Mouse (Mus musculus) myocyte (in vitro differentiated cells): ENCODE data around the gene Styk1. TPM values are rescaled to one million over a fixed set of nuclear protein-coding genes. Genes with fewer than 3 reads are reported as not detected.
A peak's percentile ranks its signal among the peaks of the same experiment; 100 is the strongest.

Experiments used
- H3K27me3 ChIP-seq: one replicate; pipeline ENCODE4 v1.6.1; 2011; ENCODE audit not compliant: control insufficient read depth, insufficient read depth, insufficient read length
- H3K36me3 ChIP-seq: one replicate; pipeline ENCODE4 v1.6.1; 2011; ENCODE audit not compliant: control insufficient read depth, insufficient read depth
- H3K4me2 ChIP-seq: one replicate; pipeline ENCODE4 v1.6.1; 2011; ENCODE audit warnings: low read depth, control low read depth
- H3K4me3 ChIP-seq: one replicate; pipeline ENCODE4 v1.5.1; 2011; ENCODE audit warnings: mild to moderate bottlenecking, control low read depth, moderate library complexity
- H3K79me2 ChIP-seq: one replicate; pipeline ENCODE4 v1.6.1; 2011; ENCODE audit not compliant: control insufficient read depth, insufficient read depth
- H3ac ChIP-seq: one replicate; pipeline ENCODE4 v1.6.1; 2011; ENCODE audit not compliant: control insufficient read depth, insufficient read length
- CEBPB ChIP-seq: IDR thresholded peaks from 2 replicates; pipeline ENCODE4 v1.6.1; 2011; ENCODE audit warnings: mild to moderate bottlenecking, moderate library complexity; ENCODE audit not compliant: poor library complexity, insufficient read depth, severe bottlenecking
- E2F4 ChIP-seq: IDR thresholded peaks from one replicate; pipeline ENCODE4 v1.6.1; 2011; ENCODE audit warnings: mild to moderate bottlenecking, control low read depth, moderate library complexity; ENCODE audit not compliant: insufficient read depth
- MAX ChIP-seq: IDR thresholded peaks from one replicate; pipeline ENCODE4 v1.6.1; 2011; ENCODE audit warnings: low read depth, mild to moderate bottlenecking, control low read depth
- MYOD1 ChIP-seq, 3 experiments: IDR thresholded peaks; one replicate each; pipeline ENCODE4 v1.6.1; 2011; ENCODE audit warnings: control low read depth in 2 of 3, low read depth in 2 of 3, mild to moderate bottlenecking in 2 of 3, moderate library complexity in 1 of 3; ENCODE audit not compliant: insufficient read length in 2 of 3, control insufficient read depth in 1 of 3
- MYOG ChIP-seq, 3 experiments: IDR thresholded peaks; one replicate each; pipeline ENCODE4 v1.6.1; 2011; ENCODE audit warnings: control low read depth in 2 of 3, low read depth in 2 of 3, mild to moderate bottlenecking in 2 of 3; ENCODE audit not compliant: insufficient read length in 2 of 3, control insufficient read depth in 1 of 3, insufficient read depth in 1 of 3
- POLR2A ChIP-seq: IDR thresholded peaks from one replicate; pipeline ENCODE4 v1.6.1; 2011; ENCODE audit warnings: low read depth, mild to moderate bottlenecking, control low read depth, moderate library complexity; ENCODE audit not compliant: insufficient read length
- POLR2AphosphoS2 ChIP-seq: IDR thresholded peaks from one replicate; pipeline ENCODE4 v1.6.1; 2011; ENCODE audit warnings: low read depth, control low read depth; ENCODE audit not compliant: insufficient read length
- REST ChIP-seq: IDR thresholded peaks from one replicate; pipeline ENCODE4 v1.6.1; 2011; ENCODE audit warnings: mild to moderate bottlenecking, control low read depth, moderate library complexity; ENCODE audit not compliant: insufficient read depth, insufficient read length
- SRF ChIP-seq: IDR thresholded peaks from one replicate; pipeline ENCODE4 v1.6.1; 2011; ENCODE audit warnings: low read depth; ENCODE audit not compliant: control insufficient read depth, insufficient read length
- TCF12 ChIP-seq: IDR thresholded peaks from one replicate; pipeline ENCODE4 v1.6.1; 2011; ENCODE audit warnings: mild to moderate bottlenecking, control low read depth; ENCODE audit not compliant: poor library complexity, insufficient read depth, severe bottlenecking
- TCF3 ChIP-seq: IDR thresholded peaks from one replicate; pipeline ENCODE4 v1.6.1; 2011; ENCODE audit warnings: low read depth, control low read depth; ENCODE audit not compliant: insufficient read length
- USF1 ChIP-seq: IDR thresholded peaks from one replicate; pipeline ENCODE4 v1.6.1; 2011; ENCODE audit warnings: low read depth, mild to moderate bottlenecking, control low read depth, moderate library complexity
- polyA plus RNA-seq: library from polyadenylated mRNA; unstranded; fragments of >200 nt; fragmentation: generic; extraction: Trizol; gene quantifications from one replicate; pipeline ENCODE4 v1.2.1, GENCODE M21; 2012; ENCODE audit warnings: missing spikeins

The Styk1 gene
- polyA plus RNA-seq, 1 experiment = 0.06 TPM

GRCm38 (mm10) chr6:131308031-131308430 is 45.4 kb downstream of the Styk1 start:
- Histone ChIP-seq H3K4me3 (no peak overlapping the region), H3K4me2 (no peak overlapping the region), H3K79me2 (no peaks in the 10 kb centered on the region), H3ac (no peak overlapping the region), H3K36me3 (no peaks in the 10 kb centered on the region), H3K27me3 (no peaks in the 10 kb centered on the region)
- no peak for TF ChIP-seq E2F4

- H3K27me3 ChIP-seq = no peaks in the 10 kb centered on the region
- no peak overlapping the region for H3K4me3 ChIP-seq
- no peaks in the 10 kb centered on the region for H3K36me3 ChIP-seq
- H3ac ChIP-seq = no peak overlapping the region
- H3K4me2 ChIP-seq = no peak overlapping the region
- no peaks in the 10 kb centered on the region for H3K79me2 ChIP-seq
- TF ChIP-seq TCF3 (no peak), MYOG (IDR thresholded peaks at IDR 0.05; ENCODE audit: control insufficient read depth in 1 of 3, insufficient read depth in 1 of 3, insufficient read length in 2 of 3, low read depth in 2 of 3) (no peak), CEBPB (no peak), SRF (no peak), USF1 (no peak), E2F4 (no peak), TCF12 (no peak), POLR2AphosphoS2 (no peak), POLR2A (no peak), MYOD1 (IDR thresholded peaks at IDR 0.05; ENCODE audit: control insufficient read depth in 1 of 3, insufficient read length in 2 of 3, low read depth in 2 of 3) (no peak), MAX (no peak), REST (no peak)
Observed at GRCm38 (mm10) chr6:131304776-131305175, 48.6 kb downstream of the Styk1 start.

GRCm38 (mm10) chr6:131298531-131298930 is 54.9 kb downstream of the Styk1 start:
- no peak overlapping the region for H3ac ChIP-seq
- no peaks in the 10 kb centered on the region for H3K79me2 ChIP-seq
- H3K4me3 ChIP-seq = no peak overlapping the region
- H3K27me3 ChIP-seq = no peaks in the 10 kb centered on the region
- peak overlapping the region; percentile 36 for H3K4me2 ChIP-seq
- TF ChIP-seq SRF = no peak
- TF ChIP-seq TCF3 = no peak
- no peak for TF ChIP-seq CEBPB
- no peak for TF ChIP-seq MYOD1 (IDR thresholded peaks at IDR 0.05; ENCODE audit: control insufficient read depth in 1 of 3, insufficient read length in 2 of 3, low read depth in 2 of 3)
- no peak for TF ChIP-seq POLR2A
- no peak for TF ChIP-seq POLR2AphosphoS2
- no peak for TF ChIP-seq MYOG (IDR thresholded peaks at IDR 0.05; ENCODE audit: control insufficient read depth in 1 of 3, insufficient read depth in 1 of 3, insufficient read length in 2 of 3, low read depth in 2 of 3)
- no peak for TF ChIP-seq MAX
- TF ChIP-seq REST = no peak
- TF ChIP-seq TCF12 = no peak
- TF ChIP-seq USF1 = no peak
- no peak for TF ChIP-seq E2F4
- no peaks in the 10 kb centered on the region for H3K36me3 ChIP-seq

- H3K36me3 ChIP-seq = no peaks in the 10 kb centered on the region
Observed at GRCm38 (mm10) chr6:131294435-131295112, 58.8 kb downstream of the Styk1 start.

GRCm38 (mm10) chr6:131293916-131294315 is 59.5 kb downstream of the Styk1 start:
- Histone ChIP-seq H3K36me3 (no peaks in the 10 kb centered on the region), H3ac (no peak overlapping the region), H3K79me2 (peaks cover 19% of the 10 kb centered on the region), H3K27me3 (no peaks in the 10 kb centered on the region), H3K4me3 (peak overlapping the region; percentile 89), H3K4me2 (peak overlapping the region; percentile 89)
- TF ChIP-seq MYOG (IDR thresholded peaks at IDR 0.05; ENCODE audit: control insufficient read depth in 1 of 3, insufficient read depth in 1 of 3, insufficient read length in 2 of 3, low read depth in 2 of 3) (no peak), POLR2A (no peak), TCF12 (no peak), TCF3 (no peak), MYOD1 (IDR thresholded peaks at IDR 0.05; ENCODE audit: control insufficient read depth in 1 of 3, insufficient read length in 2 of 3, low read depth in 2 of 3) (no peak), POLR2AphosphoS2 (no peak), USF1 (no peak), REST (no peak), CEBPB (no peak), E2F4 (no peak), MAX (no peak)

More at GRCm38 (mm10) chr6:131294435-131295112, 58.8 kb downstream of the Styk1 start:
- H3K4me2 ChIP-seq = no peak overlapping the region
- peaks cover 19% of the 10 kb centered on the region for H3K79me2 ChIP-seq
- H3ac ChIP-seq = no peak overlapping the region
- TF ChIP-seq POLR2AphosphoS2 (no peak), TCF12 (no peak), CEBPB (no peak), USF1 (no peak), MYOD1 (IDR thresholded peaks at IDR 0.05; ENCODE audit: control insufficient read depth in 1 of 3, insufficient read length in 2 of 3, low read depth in 2 of 3) (no peak), POLR2A (no peak), SRF (no peak), E2F4 (no peak), MYOG (IDR thresholded peaks at IDR 0.05; ENCODE audit: control insufficient read depth in 1 of 3, insufficient read depth in 1 of 3, insufficient read length in 2 of 3, low read depth in 2 of 3) (no peak), MAX (no peak), REST (no peak), TCF3 (no peak)
- no peak overlapping the region for H3K4me3 ChIP-seq
- no peaks in the 10 kb centered on the region for H3K27me3 ChIP-seq
